Mouse (Mus musculus): ENCODE measurements around the gene Foxj2.
A peak's percentile ranks its signal among the peaks of the same experiment; 100 is the strongest.

DNA sequence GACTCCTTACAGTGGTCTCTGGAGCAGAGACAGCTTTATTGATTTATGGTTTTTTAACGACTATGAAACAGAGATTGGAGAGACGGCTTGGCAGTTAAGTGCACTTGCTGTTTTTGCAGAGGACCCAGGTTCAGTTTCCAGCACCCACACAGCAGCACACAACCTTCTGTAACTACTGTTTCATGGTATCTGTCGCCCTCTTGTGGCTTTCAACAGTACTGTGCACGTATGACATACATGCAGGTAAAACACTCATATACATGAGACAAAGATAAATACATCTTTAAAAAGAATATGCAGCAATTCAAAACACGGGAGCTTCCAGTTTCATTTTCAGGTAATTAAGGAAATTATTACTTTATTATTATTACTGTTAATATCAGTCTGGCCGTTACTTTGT, 42.7 kb downstream of the Foxj2 start:
- TF ChIP-seq POLR2A (IDR thresholded peaks at IDR 0.05; ENCODE audit: low read depth, low read length) = no peak
- TF ChIP-seq CTCF (conservative IDR thresholded peaks at IDR 0.05 in 1 of 2, IDR thresholded peaks at IDR 0.05 in 1 of 2; ENCODE audit: low read depth in 2 of 2, low read length in 2 of 2) = peak in 1 of 2 experiments; percentile 33; a peak in 3 of 4 replicates
- no peak for TF ChIP-seq EP300 (IDR thresholded peaks at IDR 0.05; ENCODE audit: low read length)
- no peak for TF ChIP-seq ZMIZ1 (IDR thresholded peaks at IDR 0.05; ENCODE audit: low read depth, low read length)
- no peak for TF ChIP-seq POLR2AphosphoS2 (IDR thresholded peaks at IDR 0.05; ENCODE audit: low read depth, low read length)
- no peak for TF ChIP-seq MYC (IDR thresholded peaks at IDR 0.05; ENCODE audit: low read depth, low read length)
- TF ChIP-seq KAT2A (IDR thresholded peaks at IDR 0.05; ENCODE audit: insufficient replicate concordance, low read length) = no peak
